Mouse (Mus musculus): ENCODE measurements around the gene 1700123O20Rik.

DNA sequence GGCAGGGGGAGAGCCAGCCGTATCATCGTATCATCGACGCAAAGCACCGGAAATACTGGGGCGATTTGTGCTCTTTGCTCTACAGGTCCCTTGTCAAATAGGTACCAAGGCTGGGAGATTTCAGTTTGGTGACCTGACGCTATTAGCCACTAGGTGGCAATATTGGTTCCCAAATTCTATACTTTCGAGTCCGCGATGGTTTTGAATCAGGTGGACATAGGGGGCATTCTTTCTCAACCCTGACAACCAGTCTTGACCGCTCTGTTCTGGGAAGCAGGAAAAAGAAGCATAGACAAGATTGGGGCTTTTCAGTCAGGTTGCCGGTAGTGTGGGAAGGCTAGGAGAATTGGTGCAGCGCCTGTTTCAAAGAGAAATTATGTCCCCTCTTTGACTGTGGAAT is 28.1 kb downstream of the 1700123O20Rik start:
- TF ChIP-seq CTCF (IDR thresholded peaks at IDR 0.05; ENCODE audit: extremely low read depth, insufficient read length, insufficient replicate concordance, low read depth, low read length) (peak; percentile 34; the same call in 1 of the 2 replicates), POLR2A (IDR thresholded peaks at IDR 0.05; ENCODE audit: low read depth, low read length) (no peak)

All from small intestine, adult 2 months (tissue).